Mouse (Mus musculus) heart, adult 2 months (tissue): ENCODE measurements around the gene Gm29666. TPM values are rescaled to one million over a fixed set of nuclear protein-coding genes. Genes with fewer than 3 reads are reported as not detected.
"Not testable (repeated sequence)": the region's sequence is repeated elsewhere in the genome, so short reads cannot be mapped to it uniquely, and the experiment has no call there.

Source experiments
- DNase-seq, 2 experiments: peaks; one replicate each; pipeline ENCODE4 v3.0.0; 2021
- H3K27ac ChIP-seq: fragments of 200-600 bp; 2 replicates; pipeline ENCODE4 v1.8.1; 2022
- H3K27me3 ChIP-seq: fragments of 200-500 bp; 2 replicates; pipeline ENCODE4 v1.6.1; 2012; ENCODE audit warnings: mild to moderate bottlenecking, low read length, inconsistent platforms, mixed read lengths; ENCODE audit not compliant: control insufficient read depth, insufficient read depth
- H3K36me3 ChIP-seq: fragments of 200-500 bp; 2 replicates; pipeline ENCODE4 v1.6.1; 2012; ENCODE audit warnings: low read length, inconsistent platforms; ENCODE audit not compliant: control insufficient read depth, insufficient read depth
- H3K4me1 ChIP-seq: fragments of 200-500 bp; 2 replicates; pipeline ENCODE4 v1.6.1; 2011; ENCODE audit warnings: low read length; ENCODE audit not compliant: control insufficient read depth, insufficient read depth
- H3K4me3 ChIP-seq: fragments of 200-600 bp; 2 replicates; pipeline ENCODE4 v1.8.1; 2022
- H3K79me2 ChIP-seq: fragments of 200-500 bp; replicated peaks from 2 replicates; pipeline ENCODE4 v1.6.1; 2012; ENCODE audit warnings: mild to moderate bottlenecking, inconsistent platforms, low read length, moderate library complexity, mixed read lengths; ENCODE audit not compliant: control insufficient read depth, insufficient read depth
- H3K9ac ChIP-seq: fragments of 200-500 bp; 2 replicates; pipeline ENCODE4 v1.6.1; 2012; ENCODE audit warnings: low read depth, mild to moderate bottlenecking, control low read depth, inconsistent platforms, low read length, mixed read lengths
- CTCF ChIP-seq: fragments of 200-600 bp; IDR thresholded peaks from 2 replicates; pipeline ENCODE4 v1.8.1; 2022; ENCODE audit warnings: antibody characterized with exemption, mild to moderate bottlenecking, moderate library complexity
- EP300 ChIP-seq: fragments of 200-500 bp; IDR thresholded peaks from 2 replicates; pipeline ENCODE4 v1.6.1; 2011; ENCODE audit warnings: low read depth, low read length, control low read depth; ENCODE audit not compliant: insufficient read depth
- POLR2A ChIP-seq: fragments of 200-500 bp; IDR thresholded peaks from 2 replicates; pipeline ENCODE4 v1.6.1; 2011; ENCODE audit warnings: mild to moderate bottlenecking, low read depth, low read length, control low read depth; ENCODE audit not compliant: insufficient read depth
- WGBS: fragments of 180-500 bp; shearing (Covaris S2); methylation state at CpG from one replicate; pipeline ENCODE4 v1.1.7; 2018; 5-methylcytosine and 5-hydroxymethylcytosine counted together
- intact Hi-C: fragments of 180-260 bp; cut with DNase I; formaldehyde crosslinking; loops from one replicate; pipeline ENCODE4 v1.15.1; 2025
- polyA plus RNA-seq: library from polyadenylated mRNA; depleted of rRNA; stranded (reverse); fragments of >200 nt; gene quantifications from 2 replicates; pipeline ENCODE4 v1.2.3, GENCODE M21; 2012
- total RNA-seq, 2 experiments: library from RNA; stranded (reverse); gene quantifications; 2 replicates each; pipeline ENCODE4 v1.2.3; 2021

Gm29666 gene
- total and polyA plus RNA-seq, 3 experiments = 0.11 to 0.16 (median 0.13) TPM

DNA sequence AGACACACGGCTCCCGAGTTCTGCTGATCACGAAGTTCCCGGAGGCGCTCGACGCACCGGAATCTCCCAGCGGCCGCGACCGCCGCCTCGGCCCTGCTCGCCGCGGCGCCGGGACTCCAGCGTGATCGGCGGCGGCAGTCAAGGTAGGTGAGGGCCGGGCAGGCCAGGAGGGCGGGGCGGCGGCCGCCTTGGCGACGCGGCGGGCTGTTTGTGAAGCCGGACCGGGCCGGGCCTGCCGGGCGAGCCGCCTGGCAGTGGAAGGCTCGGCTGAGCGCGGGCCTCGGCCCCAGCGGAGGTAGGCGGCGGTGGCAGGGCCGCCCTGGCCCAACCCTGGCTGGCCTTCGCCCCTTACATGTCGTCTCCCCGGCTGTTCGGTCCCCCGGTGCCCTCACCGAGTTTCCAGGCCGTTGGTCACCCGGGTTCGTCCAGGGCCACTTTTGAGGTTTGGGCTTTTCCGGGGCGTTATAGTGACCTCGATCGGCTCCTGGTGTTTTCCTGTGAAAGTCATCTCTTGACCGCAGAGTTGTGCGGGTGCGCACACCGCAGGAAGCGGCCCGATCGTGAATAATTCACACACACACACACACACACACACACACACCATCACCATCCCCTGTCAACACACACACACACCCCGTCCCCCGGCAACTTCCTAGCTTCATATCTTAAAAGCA lies 3.8 kb upstream of the Gm29666 start:
- H3K9ac ChIP-seq = peak overlapping the region; percentile 94
- peaks cover 11% of the 10 kb centered on the region for H3K36me3 ChIP-seq
- H3K27me3 ChIP-seq = no peaks in the 10 kb centered on the region
- under 1% methylated on average over 59 of the region's 68 CpGs for WGBS
- no peak for DNase-seq
- H3K27ac ChIP-seq = peak overlapping the region; percentile 91
- peak overlapping the region; percentile 91 for H3K4me3 ChIP-seq
- H3K4me1 ChIP-seq = peaks cover 7% of the 10 kb centered on the region
- intact Hi-C loops = loop anchor here (2.0 to 5.0 kb wide), 4 partner anchors 63 to 251 kb away; partner anchors contain the start of gene Phf21b
- TF ChIP-seq POLR2A (no peak), EP300 (no peak), CTCF (no peak)
- peaks cover 2% of the 10 kb centered on the region for H3K79me2 ChIP-seq

DNA sequence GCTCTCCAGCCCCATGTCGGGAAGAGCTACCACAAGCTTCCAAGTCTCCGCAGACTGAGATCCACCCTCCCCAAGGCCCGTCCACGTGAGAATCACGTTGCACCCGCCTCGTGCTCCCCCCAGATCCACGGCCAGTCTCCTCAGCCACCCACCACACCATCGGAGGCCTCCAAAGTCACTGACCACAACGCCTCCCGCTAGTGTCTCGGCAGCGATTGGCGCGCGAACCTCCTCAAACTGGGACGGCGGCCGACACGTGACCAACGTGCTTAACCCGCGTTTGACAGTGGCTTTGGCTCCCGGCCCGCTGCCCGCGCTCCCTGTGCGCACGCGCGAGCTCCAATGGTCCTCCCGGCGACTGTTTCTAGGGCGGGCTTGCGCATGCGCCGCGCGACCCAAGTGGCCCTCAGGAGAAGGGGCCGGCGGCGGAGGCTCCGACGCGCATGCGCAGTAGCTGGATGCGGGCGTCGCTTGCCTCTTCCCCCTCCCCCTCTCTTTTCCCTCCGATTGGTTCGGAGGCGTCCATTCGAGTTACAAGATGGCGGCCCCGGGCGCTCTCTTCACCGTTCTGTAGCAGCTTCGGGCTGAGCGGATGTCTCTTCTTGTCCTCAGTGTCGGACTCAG lies 3.2 kb upstream of the Gm29666 start, which contains the start of gene Nup50:
Gene Nup50, plus strand, starts transcription at position 528 of the 624 bp plus-strand sequence.
- under 1% methylated on average over 59 of the region's 60 CpGs for WGBS
- H3K4me3 ChIP-seq = peak within 1 kb of the TSS; percentile 91
- H3K36me3 ChIP-seq = peaks cover 11% of the 10 kb centered on the region
- TF ChIP-seq EP300 (0 out of 2 replicates have a peak, but pooled peaks have one; percentile 50), POLR2A (peak; percentile 72), CTCF (no peak)
- no peaks in the 10 kb centered on the region for H3K27me3 ChIP-seq
- H3K9ac ChIP-seq = peak within 1 kb of the TSS; percentile 94
- intact Hi-C loops = loop anchor here (2.0 to 5.0 kb wide), 3 partner anchors 64 to 251 kb away; partner anchors contain the start of gene Phf21b
- H3K4me1 ChIP-seq = peaks cover 7% of the 10 kb centered on the region
- peak; percentile 100 for DNase-seq
- peak within 1 kb of the TSS; percentile 91 for H3K27ac ChIP-seq
- H3K79me2 ChIP-seq = peaks cover 2% of the 10 kb centered on the region

DNA sequence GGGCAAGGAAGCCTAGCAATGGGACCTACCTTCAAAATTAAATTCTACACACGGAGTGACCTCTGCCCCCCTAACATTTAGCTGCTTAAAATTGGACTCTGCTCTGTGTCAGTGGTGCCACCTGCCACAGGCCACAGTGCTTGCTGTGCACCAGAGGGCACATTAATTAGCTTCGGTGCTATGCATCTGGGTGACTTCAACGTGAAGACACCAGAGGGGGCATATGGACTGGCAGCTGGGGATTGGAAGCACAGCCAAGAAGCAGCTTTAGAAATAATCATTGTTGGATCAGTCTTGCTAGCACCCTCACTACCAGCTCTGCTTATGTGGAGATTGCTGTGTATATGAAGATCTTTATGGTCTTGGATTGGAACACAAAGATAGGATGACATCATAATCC lies 6.6 kb downstream of the Gm29666 start:
- Histone ChIP-seq H3K27ac (no peak overlapping the region), H3K36me3 (no peaks in the 10 kb centered on the region), H3K9ac (no peak overlapping the region), H3K27me3 (no peaks in the 10 kb centered on the region), H3K4me1 (no peaks in the 10 kb centered on the region), H3K79me2 (no peaks in the 10 kb centered on the region), H3K4me3 (no peak overlapping the region)
- intact Hi-C loops = no loop called here
- no peak for DNase-seq
- WGBS = 89% methylated on average over 3 of the region's 3 CpGs
- TF ChIP-seq CTCF = no peak
- TF ChIP-seq POLR2A = no peak

DNA sequence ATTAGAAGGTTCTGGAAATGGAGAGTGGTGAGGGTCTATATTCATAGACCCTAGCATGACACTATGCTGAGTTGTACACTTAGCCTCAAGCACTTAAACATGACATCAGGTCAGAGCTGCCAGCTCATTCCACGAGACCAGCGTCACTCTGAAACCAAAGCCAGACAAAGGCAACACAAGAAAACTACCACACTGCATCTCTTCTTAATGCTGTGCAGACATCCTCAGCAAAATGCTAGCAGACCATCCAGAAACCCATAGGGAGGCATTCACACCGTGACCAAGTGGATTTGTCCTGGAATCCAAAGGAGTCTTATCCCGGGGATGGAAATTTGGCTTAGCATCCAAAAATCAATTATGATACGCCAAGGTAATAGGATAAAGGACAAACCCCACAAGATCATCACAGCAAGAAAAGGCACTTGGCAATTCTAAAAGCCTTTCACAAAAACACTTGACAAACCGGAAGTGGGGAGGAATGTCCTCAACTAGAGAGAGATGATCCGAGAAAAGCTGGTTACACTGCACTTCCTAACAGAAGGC lies 15.9 kb downstream of the Gm29666 start:
- no peak overlapping the region for H3K4me3 ChIP-seq

DNA sequence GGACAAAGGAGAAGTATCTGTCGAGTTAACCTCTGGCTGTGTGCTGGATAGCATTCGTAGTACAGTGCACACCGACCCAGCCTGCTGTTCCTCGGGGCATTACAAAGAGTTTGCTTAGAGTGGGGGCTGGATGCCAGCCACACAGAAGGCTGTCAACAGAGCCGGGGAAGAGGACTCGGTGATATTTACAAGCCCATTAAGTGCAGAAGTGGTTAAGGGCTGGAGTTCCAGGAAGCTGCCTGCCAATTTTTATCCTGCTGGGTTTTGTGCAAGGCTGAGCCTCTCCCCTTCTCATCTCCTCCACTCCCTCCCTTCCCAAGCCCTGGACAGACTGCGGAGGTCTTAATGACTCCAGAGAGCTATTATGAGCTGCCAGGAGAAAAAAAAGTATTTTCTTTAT lies 21.8 kb downstream of the Gm29666 start:
- no peak for DNase-seq
- no peak overlapping the region for H3K27ac ChIP-seq
- H3K79me2 ChIP-seq = no peaks in the 10 kb centered on the region
- H3K36me3 ChIP-seq = no peaks in the 10 kb centered on the region
- H3K4me1 ChIP-seq = no peaks in the 10 kb centered on the region
- TF ChIP-seq POLR2A (no peak), CTCF (no peak), EP300 (no peak)
- no peak overlapping the region for H3K4me3 ChIP-seq
- 21% methylated on average over 7 of the region's 7 CpGs for WGBS
- intact Hi-C loops = no loop called here
- no peak overlapping the region for H3K9ac ChIP-seq
- no peaks in the 10 kb centered on the region for H3K27me3 ChIP-seq

More for the DNA sequence above, 15.9 kb downstream of the Gm29666 start:
- TF ChIP-seq EP300 (no peak), POLR2A (no peak), CTCF (no peak)
- Histone ChIP-seq H3K36me3 (no peaks in the 10 kb centered on the region), H3K9ac (no peak overlapping the region), H3K27me3 (no peaks in the 10 kb centered on the region), H3K79me2 (no peaks in the 10 kb centered on the region), H3K27ac (no peak overlapping the region), H3K4me1 (no peaks in the 10 kb centered on the region)
- DNase-seq = no peak
- 71% methylated on average over 7 of the region's 7 CpGs for WGBS
- intact Hi-C loops = no loop called here

DNA sequence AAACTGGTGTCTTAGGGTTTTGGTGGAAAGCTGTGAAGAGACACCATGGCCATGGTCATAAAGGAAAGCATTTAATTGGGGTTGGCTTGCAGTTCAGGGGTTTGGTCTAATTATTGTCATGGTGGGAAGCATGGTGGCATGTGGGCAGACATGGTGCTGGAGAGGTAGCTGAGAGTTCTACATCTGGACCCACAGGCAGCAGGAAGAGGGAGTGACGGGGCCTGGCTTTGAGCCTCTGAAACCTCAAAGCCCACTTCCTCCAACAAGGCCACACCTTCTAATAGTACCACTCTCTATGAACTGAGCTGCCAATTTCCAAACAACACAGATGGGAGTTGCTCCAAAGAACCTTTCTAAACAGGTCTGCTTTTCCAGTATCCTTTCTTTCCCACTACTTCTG lies 23.2 kb downstream of the Gm29666 start:
- 65% methylated on average over 1 of the region's 1 CpGs for WGBS
- Histone ChIP-seq H3K27ac (no peak overlapping the region), H3K36me3 (no peaks in the 10 kb centered on the region), H3K4me1 (no peaks in the 10 kb centered on the region), H3K79me2 (no peaks in the 10 kb centered on the region), H3K9ac (no peak overlapping the region), H3K4me3 (no peak overlapping the region), H3K27me3 (no peaks in the 10 kb centered on the region)
- TF ChIP-seq CTCF (no peak), EP300 (no peak), POLR2A (no peak)
- DNase-seq = no peak
- intact Hi-C loops = no loop called here

DNA sequence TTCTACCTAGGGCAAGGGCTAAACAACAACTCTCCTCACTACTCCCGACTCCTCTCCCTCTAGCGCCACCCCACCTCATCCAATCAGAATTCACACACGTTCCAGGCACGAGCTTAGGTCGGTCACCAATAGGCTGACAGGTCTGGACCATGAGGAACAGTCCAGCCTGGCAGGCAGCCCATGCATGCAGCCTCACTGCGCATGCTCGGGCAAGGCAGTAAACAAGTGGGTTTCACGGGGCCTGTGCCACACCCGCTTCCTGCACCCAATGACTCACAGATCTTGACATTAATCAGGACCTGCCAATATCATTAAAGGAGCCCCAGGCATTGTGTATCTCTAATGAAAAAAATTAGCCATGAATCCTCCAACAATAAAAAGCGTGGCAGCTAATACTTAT lies 23.6 kb downstream of the Gm29666 start:
- H3K36me3 ChIP-seq, H3K79me2 ChIP-seq, H3K27me3 ChIP-seq, H3K4me1 ChIP-seq, H3K9ac ChIP-seq, H3K27ac ChIP-seq, intact Hi-C loops, H3K4me3 ChIP-seq: not testable (repeated sequence)
- 40% methylated on average over 10 of the region's 10 CpGs for WGBS
- DNase-seq = peak; percentile 22 to 25
